Mouse (Mus musculus) C2C12 (cell line): ENCODE results near the gene Olfr1080. TPM values are rescaled to one million over a fixed set of nuclear protein-coding genes. Genes with fewer than 3 reads are reported as not detected.
"Not testable (repeated sequence)": the region's sequence is repeated elsewhere in the genome, so short reads cannot be mapped to it uniquely, and the experiment has no call there.

ENCODE experiments used
- H3K27me3 ChIP-seq: one replicate; pipeline ENCODE4 v1.6.1; 2011; ENCODE audit not compliant: control insufficient read depth, insufficient read depth, insufficient read length
- H3K36me3 ChIP-seq: one replicate; pipeline ENCODE4 v1.6.1; 2011; ENCODE audit not compliant: control insufficient read depth, insufficient read depth
- H3K4me3 ChIP-seq: one replicate; pipeline ENCODE4 v1.5.1; 2011; ENCODE audit warnings: mild to moderate bottlenecking, control low read depth; ENCODE audit not compliant: poor library complexity, insufficient read depth, severe bottlenecking
- H3K79me2 ChIP-seq: one replicate; pipeline ENCODE4 v1.6.1; 2011; ENCODE audit not compliant: control insufficient read depth, insufficient read depth
- H3K79me3 ChIP-seq: one replicate; pipeline ENCODE4 v1.6.1; 2011; ENCODE audit warnings: low read depth, control low read depth
- H3ac ChIP-seq: one replicate; pipeline ENCODE3; 2011; ENCODE audit warnings: low read depth; ENCODE audit not compliant: control insufficient read depth, insufficient read length
- CEBPB ChIP-seq: IDR thresholded peaks from one replicate; pipeline ENCODE4 v1.6.1; 2011; ENCODE audit warnings: low read depth, mild to moderate bottlenecking, control low read depth, moderate library complexity
- CTCF ChIP-seq: IDR thresholded peaks from one replicate; pipeline ENCODE4 v1.5.1; 2011; ENCODE audit not compliant: control insufficient read depth, insufficient read depth, insufficient read length
- FOSL1 ChIP-seq: IDR thresholded peaks from one replicate; pipeline ENCODE4 v1.8.0; 2011; ENCODE audit warnings: mild to moderate bottlenecking, low read length; ENCODE audit not compliant: poor library complexity, insufficient read depth, severe bottlenecking
- MAX ChIP-seq: IDR thresholded peaks from one replicate; pipeline ENCODE4 v1.6.1; 2011; ENCODE audit warnings: mild to moderate bottlenecking, control low read depth
- MYOD1 ChIP-seq: IDR thresholded peaks from one replicate; pipeline ENCODE4 v1.6.1; 2011; ENCODE audit warnings: low read depth; ENCODE audit not compliant: control insufficient read depth, insufficient read length
- MYOG ChIP-seq: IDR thresholded peaks from one replicate; pipeline ENCODE4 v1.6.1; 2011; ENCODE audit not compliant: control insufficient read depth, insufficient read length; ENCODE audit errors: extremely low read depth
- USF1 ChIP-seq: IDR thresholded peaks from one replicate; pipeline ENCODE4 v1.6.1; 2011; ENCODE audit warnings: low read depth, mild to moderate bottlenecking, control low read depth, moderate library complexity
- long read RNA-seq, 2 experiments: library from polyadenylated mRNA; unstranded; transcript quantifications; one replicate each; pipeline ENCODE4 v2.0.0; 2019 to 2020
- polyA plus RNA-seq: library from polyadenylated mRNA; unstranded; fragments of >200 nt; fragmentation: generic; extraction: Trizol; gene quantifications from one replicate; pipeline ENCODE4 v1.2.1, GENCODE M21; 2012; ENCODE audit warnings: missing spikeins

The Olfr1080 gene
- polyA plus RNA-seq = not detected
- long read RNA-seq, experiment 1 = 0 reads
- long read RNA-seq, experiment 2 = 0 reads

GRCm38 (mm10) chr2:86558135-86558534 is at the start of gene Olfr1080:
Gene Olfr1080 (minus strand): TSS chr2:86558235.
- H3K36me3 ChIP-seq, H3K79me3 ChIP-seq, H3K4me3 ChIP-seq, H3K27me3 ChIP-seq, H3ac ChIP-seq, H3K79me2 ChIP-seq: not testable (repeated sequence)

DNA sequence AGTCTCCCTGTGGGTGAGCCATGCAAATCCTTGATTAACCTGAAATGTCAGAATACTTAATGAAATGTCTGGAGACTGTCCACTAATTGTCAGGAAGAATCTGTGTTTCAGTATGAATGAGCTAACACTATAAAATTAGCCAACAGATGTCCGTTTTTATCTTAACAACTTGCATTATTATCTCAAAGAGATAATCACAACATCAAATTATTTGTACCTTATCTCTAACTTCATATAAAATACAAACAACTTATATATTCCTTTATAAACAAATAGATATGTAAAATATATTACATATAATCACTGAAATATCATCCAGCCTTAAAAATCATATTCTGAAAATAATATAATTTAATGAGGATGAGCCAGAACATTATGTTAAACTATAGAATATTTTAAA is 40.8 kb upstream of the Olfr1080 start, which contains the start of gene Olfr1082:
Gene Olfr1082, minus strand, starts transcription at position 101 of the 400 bp plus-strand sequence.
- not testable (repeated sequence) for H3K36me3 ChIP-seq, H3K27me3 ChIP-seq, H3K79me2 ChIP-seq, H3K4me3 ChIP-seq, H3K79me3 ChIP-seq, H3ac ChIP-seq

DNA sequence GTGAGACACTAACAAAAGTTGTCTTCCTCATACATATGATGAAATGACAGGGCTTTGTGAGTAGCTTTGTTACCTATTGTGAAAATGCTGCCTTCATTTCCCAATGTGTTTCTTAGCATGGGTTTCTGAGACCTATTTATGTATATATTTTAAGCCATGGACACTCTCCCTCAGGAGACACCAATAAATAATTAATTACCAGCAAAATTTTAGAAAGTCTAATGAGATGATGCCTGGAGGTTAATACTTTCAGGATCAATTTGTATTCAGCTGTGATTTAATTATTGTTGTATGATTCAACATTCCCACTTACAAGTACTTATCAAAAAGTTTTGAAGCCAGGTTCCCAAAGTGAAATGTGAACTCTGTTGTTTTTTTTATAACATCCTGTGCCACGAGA is 15.7 kb downstream of the Olfr1080 start, which contains the start of gene Olfr1079:
Gene Olfr1079, minus strand, starts transcription at position 101 of the 400 bp plus-strand sequence.
- no peaks in the 10 kb centered on the region for H3K36me3 ChIP-seq
- no peaks in the 10 kb centered on the region for H3K79me3 ChIP-seq
- no peak within 1 kb of the TSS for H3K4me3 ChIP-seq
- no peak within 1 kb of the TSS for H3ac ChIP-seq
- H3K27me3 ChIP-seq = no peaks in the 10 kb centered on the region
- no peak for TF ChIP-seq CEBPB
- TF ChIP-seq MYOG = no peak
- TF ChIP-seq USF1 = no peak
- TF ChIP-seq FOSL1 = no peak
- TF ChIP-seq MAX = no peak
- TF ChIP-seq MYOD1 = no peak
- no peak for TF ChIP-seq CTCF
- no peaks in the 10 kb centered on the region for H3K79me2 ChIP-seq

DNA sequence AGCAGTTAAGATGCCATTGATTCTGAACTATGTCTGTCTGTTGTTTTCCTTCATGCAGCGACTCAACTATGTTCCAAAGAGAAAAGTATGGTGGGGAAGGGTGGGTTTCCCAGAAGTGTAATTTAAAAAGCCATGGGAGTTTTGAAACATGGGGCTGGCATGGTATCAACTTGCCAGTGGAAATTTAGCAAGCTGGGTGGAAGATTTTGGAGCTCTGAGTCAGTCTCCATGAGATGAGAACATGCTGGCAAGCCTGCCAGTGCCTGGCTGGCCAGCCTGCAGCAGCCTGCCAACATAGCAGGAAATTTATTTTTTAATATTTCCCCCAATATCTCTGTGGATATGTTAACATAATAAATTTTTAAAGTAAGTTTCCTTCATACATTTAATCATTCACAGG is 27.0 kb downstream of the Olfr1080 start:
- TF ChIP-seq USF1 = no peak
- TF ChIP-seq FOSL1 = no peak
- no peak for TF ChIP-seq MAX
- TF ChIP-seq CEBPB = no peak
- no peak for TF ChIP-seq CTCF
- TF ChIP-seq MYOD1 = no peak
- no peak for TF ChIP-seq MYOG
- Histone ChIP-seq H3ac (no peak overlapping the region), H3K79me3 (no peaks in the 10 kb centered on the region), H3K4me3 (no peak overlapping the region), H3K36me3 (no peaks in the 10 kb centered on the region), H3K79me2 (no peaks in the 10 kb centered on the region), H3K27me3 (no peaks in the 10 kb centered on the region)

DNA sequence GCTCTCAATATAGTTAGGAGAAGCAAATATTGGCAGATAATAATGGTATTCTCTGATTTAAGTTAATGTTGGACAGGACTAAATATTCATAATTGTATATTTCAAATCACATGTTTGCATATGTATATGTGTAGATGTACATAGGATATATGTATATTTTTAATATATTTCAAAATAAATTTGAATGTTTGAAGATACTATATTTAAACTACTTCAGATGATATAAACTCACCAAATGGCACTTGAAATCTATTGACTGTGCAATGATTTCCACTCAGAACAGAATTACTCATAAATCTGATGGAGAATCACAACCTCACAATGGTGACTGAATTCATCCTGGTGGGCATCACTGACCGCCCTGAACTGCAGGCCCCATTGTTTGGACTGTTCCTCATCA is 49.9 kb downstream of the Olfr1080 start, which contains the start of gene Olfr1076:
Gene Olfr1076, plus strand, starts transcription at position 301 of the 400 bp plus-strand sequence.
- Histone ChIP-seq H3ac (no peak within 1 kb of the TSS), H3K4me3 (no peak within 1 kb of the TSS), H3K79me2 (no peaks in the 10 kb centered on the region), H3K36me3 (no peaks in the 10 kb centered on the region), H3K27me3 (no peaks in the 10 kb centered on the region), H3K79me3 (no peaks in the 10 kb centered on the region)
- TF ChIP-seq MYOD1 (no peak), USF1 (no peak), MAX (no peak), MYOG (no peak), CTCF (no peak), CEBPB (no peak), FOSL1 (no peak)

Other genes with a start within 250 kb of the Olfr1080 start
- gene Olfr1053, start 243.0 kb downstream of the Olfr1080 start, polyA plus RNA-seq = not detected
- not detected for gene Olfr1054, start 222.8 kb downstream of the Olfr1080 start, polyA plus RNA-seq
- gene Olfr1055, start 208.0 kb downstream of the Olfr1080 start, polyA plus RNA-seq = not detected
- gene Olfr1056, start 195.8 kb downstream of the Olfr1080 start, polyA plus RNA-seq = not detected
- gene Olfr1057, start 179.8 kb downstream of the Olfr1080 start, polyA plus RNA-seq = not detected
- gene Olfr1058, start 169.7 kb downstream of the Olfr1080 start, polyA plus RNA-seq = not detected
- gene Olfr1061, start 144.2 kb downstream of the Olfr1080 start, polyA plus RNA-seq = not detected
- gene Olfr1062, start 131.5 kb downstream of the Olfr1080 start, polyA plus RNA-seq = not detected
- gene Olfr1065, start 107.6 kb downstream of the Olfr1080 start, polyA plus RNA-seq = not detected
- not detected for gene Olfr1066, start 102.0 kb downstream of the Olfr1080 start, polyA plus RNA-seq
- not detected for gene Olfr228, start 70.8 kb downstream of the Olfr1080 start, polyA plus RNA-seq
- not detected for gene Olfr1076, start 49.8 kb downstream of the Olfr1080 start, polyA plus RNA-seq
- gene Olfr1079, start 15.8 kb downstream of the Olfr1080 start, polyA plus RNA-seq = not detected
- not detected for gene Olfr1082, start 40.7 kb upstream of the Olfr1080 start, polyA plus RNA-seq
- not detected for gene Olfr1084, start 81.5 kb upstream of the Olfr1080 start, polyA plus RNA-seq
- not detected for gene Olfr1085, start 103.8 kb upstream of the Olfr1080 start, polyA plus RNA-seq
- not detected for gene Olfr1086, start 121.9 kb upstream of the Olfr1080 start, polyA plus RNA-seq
- gene Olfr1087, start 140.2 kb upstream of the Olfr1080 start, polyA plus RNA-seq = not detected
- not detected for gene Olfr1089, start 175.5 kb upstream of the Olfr1080 start, polyA plus RNA-seq
- not detected for gene Olfr1090, start 200.8 kb upstream of the Olfr1080 start, polyA plus RNA-seq
- gene Olfr1093, start 224.2 kb upstream of the Olfr1080 start, polyA plus RNA-seq = not detected